Mouse (Mus musculus): ENCODE data around the gene Actn1.

DNA sequence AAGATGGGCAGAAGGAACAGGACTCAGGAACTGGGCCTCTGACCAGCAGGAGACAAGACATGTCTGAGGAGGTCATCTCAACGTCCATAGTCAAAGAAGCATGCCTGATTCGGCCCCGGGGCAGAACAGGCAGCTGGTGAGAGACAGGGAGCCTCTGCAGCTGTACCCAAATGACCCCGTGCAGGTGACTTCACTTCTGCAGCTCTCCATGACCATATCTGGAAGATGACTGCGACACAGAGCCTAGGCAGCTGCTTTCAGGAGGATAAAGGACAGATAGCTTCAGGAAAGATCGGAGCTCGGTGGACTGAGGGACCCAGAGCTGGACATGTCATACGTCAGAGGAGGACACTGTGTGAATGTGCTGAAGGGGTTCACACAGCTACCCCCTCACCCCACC, 46.4 kb downstream of the Actn1 start:
- TF ChIP-seq GATA1 (IDR thresholded peaks at IDR 0.05; ENCODE audit: borderline replicate concordance, low read length) (no peak), FLI1 (IDR thresholded peaks at IDR 0.05; ENCODE audit: low read length) (no peak)
